Mouse (Mus musculus) liver, embryonic 14.5 days (tissue): ENCODE measurements at regions not wholly inside any gene's neighbourhood (a gene's known extent, or its start where the extent isn't known, plus 50 kb on each side); places are given as distances from the start of the nearest gene placed in this dataset.

ENCODE experiments used
- ATAC-seq: fragments of 200-750 bp; cut with Nextera tagmentation; 2 replicates; pipeline ENCODE4 v1.8.0; 2017; ENCODE audit warnings: moderate number of reproducible peaks, mild to moderate bottlenecking, moderate library complexity; ENCODE audit not compliant: insufficient read depth
- DNase-seq, 3 experiments: peaks; one replicate each; pipeline ENCODE4 v3.0.0-alpha.2; 2012 to 2013; ENCODE audit warnings: low read depth in 3 of 3, low spot score in 3 of 3
- H3K27ac ChIP-seq: fragments of 300-500 bp; sonication (generic); 2 replicates; pipeline ENCODE4 v1.5.1; 2014; ENCODE audit warnings: moderate library complexity, mild to moderate bottlenecking, control low read depth, inconsistent platforms
- H3K27me3 ChIP-seq: fragments of 300-500 bp; sonication (generic); 2 replicates; pipeline ENCODE4 v1.6.1; 2014; ENCODE audit warnings: mild to moderate bottlenecking, low read length, moderate library complexity; ENCODE audit not compliant: control insufficient read depth, insufficient read depth
- H3K36me3 ChIP-seq: fragments of 300-500 bp; sonication (generic); replicated peaks from 2 replicates; pipeline ENCODE4 v1.6.1; 2014; ENCODE audit warnings: low read depth; ENCODE audit not compliant: control insufficient read depth, insufficient read depth
- H3K4me1 ChIP-seq, 2 experiments: fragments of 200-500 bp in 1 of 2; fragments of 300-500 bp in 1 of 2; sonication (generic) in 1 of 2; replicated peaks; 2 replicates each; pipeline ENCODE4 v1.6.1; 2012 to 2014; ENCODE audit warnings: antibody characterized with exemption in 1 of 2, inconsistent platforms in 1 of 2, low read length in 1 of 2; ENCODE audit not compliant: control insufficient read depth in 2 of 2, insufficient read depth in 2 of 2
- H3K4me2 ChIP-seq: fragments of 300-500 bp; sonication (generic); 2 replicates; pipeline ENCODE4 v1.6.1; 2014; ENCODE audit warnings: low read depth, mild to moderate bottlenecking, control low read depth, moderate library complexity
- H3K4me3 ChIP-seq, 2 experiments: fragments of 200-500 bp in 1 of 2; fragments of 300-500 bp in 1 of 2; sonication (generic) in 1 of 2; 2 replicates each; pipeline ENCODE4 v1.5.1; 2012 to 2014; ENCODE audit warnings: low read depth in 2 of 2, low read length in 2 of 2, mild to moderate bottlenecking in 2 of 2, control low read depth in 1 of 2, inconsistent platforms in 1 of 2, moderate library complexity in 1 of 2; ENCODE audit not compliant: insufficient read depth in 1 of 2
- H3K9ac ChIP-seq: fragments of 300-500 bp; sonication (generic); replicated peaks from 2 replicates; pipeline ENCODE4 v1.6.1; 2014; ENCODE audit warnings: mild to moderate bottlenecking, control low read depth, moderate library complexity
- H3K9me3 ChIP-seq: fragments of 300-500 bp; sonication (generic); 2 replicates; pipeline ENCODE4 v1.6.1; 2016; ENCODE audit warnings: low read length, mixed read lengths; ENCODE audit not compliant: control insufficient read depth
- CTCF ChIP-seq: IDR thresholded peaks from 2 replicates; pipeline ENCODE4 v1.5.1; 2016; ENCODE audit warnings: antibody characterized with exemption, low read depth, control low read depth
- EP300 ChIP-seq: IDR thresholded peaks from 2 replicates; pipeline ENCODE4 v1.6.1; 2016; ENCODE audit warnings: antibody characterized with exemption, low read depth
- WGBS: fragments of 180-500 bp; shearing (Covaris S2); extraction: QIAGEN DNeasy Blood & Tissue Kit; methylation state at CpG from one replicate; pipeline ENCODE4 v1.1.7; 2014; ENCODE audit not compliant: insufficient replicate concordance; 5-methylcytosine and 5-hydroxymethylcytosine counted together

DNA sequence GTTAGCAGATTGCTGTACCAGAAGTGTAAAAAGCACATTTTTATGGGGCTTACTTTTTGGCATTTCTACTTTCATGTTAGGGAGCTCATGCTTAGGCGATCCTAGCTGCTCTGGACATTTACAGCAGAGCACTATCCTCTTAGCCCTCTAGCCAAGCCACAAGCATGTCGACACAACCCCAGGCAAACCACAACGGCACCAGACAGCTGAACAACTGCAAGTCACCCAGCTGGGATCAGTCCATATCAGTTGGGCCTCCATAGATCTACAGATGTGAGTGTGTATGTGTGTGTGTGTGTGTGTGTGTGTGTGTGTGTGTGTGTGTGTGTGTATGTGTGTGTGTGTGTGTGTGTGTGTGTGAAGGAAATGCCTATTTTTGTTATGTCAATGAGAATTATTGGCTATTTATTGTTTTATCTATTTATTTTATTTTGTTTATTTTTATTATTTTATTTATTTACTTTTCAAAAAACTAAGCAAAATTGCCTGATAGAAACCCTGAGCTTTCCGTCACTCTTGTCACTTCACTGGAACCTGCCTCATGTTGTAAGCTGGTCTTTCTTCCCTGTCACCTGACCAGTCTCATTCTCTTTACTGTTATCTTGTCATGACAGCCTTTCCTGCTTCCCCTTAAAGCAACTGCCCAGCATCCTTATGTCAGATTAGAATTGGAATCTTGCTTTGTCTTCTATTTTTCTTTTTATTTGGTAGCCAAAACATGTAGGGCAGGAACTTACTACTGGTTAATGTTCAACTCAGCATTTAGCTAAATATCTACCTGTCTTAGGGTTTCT is 208.2 kb downstream of the Mex3b start:
- Histone ChIP-seq H3K9me3 (no peaks in the 10 kb centered on the region), H3K27ac (no peak overlapping the region), H3K36me3 (no peaks in the 10 kb centered on the region), H3K4me2 (no peak overlapping the region), H3K27me3 (no peaks in the 10 kb centered on the region), H3K9ac (no peak overlapping the region), H3K4me1 (peaks cover 0 to 15% of the 10 kb centered on the region in 2 experiments; a peak in 2 of 4 replicates), H3K4me3 (no peak overlapping the region)
- ATAC-seq (peak; percentile 74; the same call in 1 of the 2 replicates), DNase-seq (peak in 1 of 3 experiments; percentile 10)
- no peak for TF ChIP-seq CTCF
- TF ChIP-seq EP300 = peak; percentile 54
- 9% methylated on average over 4 of the region's 4 CpGs for WGBS

DNA sequence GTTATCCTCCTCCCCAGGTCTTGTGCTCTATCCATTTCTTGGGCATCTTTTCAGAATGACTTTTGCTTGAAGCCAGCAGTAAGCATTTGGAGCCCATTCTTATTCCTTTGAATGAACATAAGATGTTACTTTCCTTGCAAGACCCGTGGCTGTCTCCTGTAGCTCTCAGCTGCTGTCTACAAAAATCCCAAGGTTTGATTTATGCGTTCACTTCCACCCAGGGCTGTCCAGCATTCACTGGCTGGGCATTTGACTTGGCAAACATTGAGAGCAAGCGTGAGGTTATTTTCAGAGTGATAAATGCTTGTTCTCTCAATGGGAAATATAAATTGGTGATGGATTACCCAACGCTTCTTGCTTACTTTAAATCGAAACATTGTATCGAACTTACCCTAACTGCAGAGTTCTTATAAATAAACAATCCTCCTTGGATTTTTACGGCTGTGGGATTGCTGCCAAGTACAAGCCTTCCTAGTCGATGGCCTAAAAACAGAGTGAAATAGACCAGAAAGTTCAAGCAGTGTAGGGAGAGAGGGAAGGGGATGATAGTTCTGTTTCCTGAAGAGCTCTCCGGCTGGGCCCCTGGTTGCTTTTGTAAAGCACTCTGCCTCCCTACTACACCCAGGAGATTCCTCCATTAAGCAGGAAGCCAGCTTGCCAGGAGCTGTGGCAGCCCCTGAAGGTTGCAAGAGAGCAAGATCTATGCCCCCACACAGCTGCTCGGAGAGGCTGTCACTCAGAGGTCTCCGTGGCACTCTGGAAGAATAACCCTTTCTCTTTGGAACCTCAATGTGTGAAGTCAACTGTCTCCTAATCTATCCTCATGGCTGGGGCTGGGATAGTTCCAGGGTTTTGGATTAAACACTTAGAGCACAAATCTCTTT is 210.1 kb downstream of the Mex3b start:
- no peak overlapping the region for H3K9ac ChIP-seq
- H3K9me3 ChIP-seq = no peaks in the 10 kb centered on the region
- ATAC-seq (no peak), DNase-seq (no peak)
- no peak overlapping the region for H3K4me3 ChIP-seq
- H3K4me2 ChIP-seq = no peak overlapping the region
- no peaks in the 10 kb centered on the region for H3K36me3 ChIP-seq
- H3K27ac ChIP-seq = no peak overlapping the region
- H3K27me3 ChIP-seq = no peaks in the 10 kb centered on the region
- H3K4me1 ChIP-seq = peaks cover 0 to 15% of the 10 kb centered on the region in 2 experiments; a peak in 2 of 4 replicates
- TF ChIP-seq CTCF (no peak), EP300 (no peak)
- WGBS = 51% methylated on average over 11 of the region's 11 CpGs

DNA sequence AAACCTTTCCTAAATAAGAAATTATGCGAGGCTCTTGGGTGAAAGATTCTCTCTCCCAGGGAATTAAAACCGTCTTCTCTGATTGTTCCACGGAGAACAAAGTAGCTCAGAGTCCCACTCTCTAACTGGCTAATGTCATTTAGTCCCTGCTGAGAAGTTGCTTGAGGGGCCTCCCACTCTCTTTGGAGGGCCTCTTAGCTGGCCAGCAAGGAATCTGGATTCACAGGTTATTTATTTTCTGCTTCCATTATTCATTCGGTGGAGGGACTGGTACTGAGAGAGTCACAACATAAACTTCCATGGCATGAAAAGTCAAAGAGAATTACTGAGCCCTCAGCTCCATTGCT is 210.8 kb downstream of the Mex3b start:
- no peak overlapping the region for H3K9ac ChIP-seq
- H3K9me3 ChIP-seq = no peaks in the 10 kb centered on the region
- H3K27ac ChIP-seq = no peak overlapping the region
- no peak for DNase-seq
- TF ChIP-seq CTCF (no peak), EP300 (no peak)
- peaks cover 0 to 15% of the 10 kb centered on the region in 2 experiments; a peak in 2 of 4 replicates for H3K4me1 ChIP-seq
- H3K36me3 ChIP-seq = no peaks in the 10 kb centered on the region
- H3K4me2 ChIP-seq = no peak overlapping the region
- H3K4me3 ChIP-seq = no peak overlapping the region
- no peaks in the 10 kb centered on the region for H3K27me3 ChIP-seq
- ATAC-seq = no peak
- WGBS = 51% methylated on average over 4 of the region's 4 CpGs

DNA sequence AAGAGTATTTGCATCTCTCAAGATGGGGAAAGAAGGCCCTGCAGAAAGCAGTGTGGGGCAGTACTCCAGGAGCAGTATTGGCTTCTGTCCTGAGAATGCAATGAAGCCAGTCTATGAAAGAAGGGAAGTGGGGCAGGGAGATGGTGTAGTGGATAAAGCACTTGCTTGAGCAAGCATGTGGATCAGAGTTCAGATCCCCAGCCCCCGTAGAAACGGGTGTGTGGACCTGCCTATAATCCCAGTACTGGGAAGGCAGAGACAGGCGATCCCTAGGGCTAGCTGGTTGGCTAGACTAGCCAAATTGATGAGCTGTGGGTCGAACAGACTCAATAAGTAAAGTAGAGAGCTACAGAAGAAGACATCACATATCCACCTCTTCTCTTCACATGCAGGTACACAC is 211.6 kb downstream of the Mex3b start:
- no peak overlapping the region for H3K9ac ChIP-seq
- 55% methylated on average over 4 of the region's 4 CpGs for WGBS
- ATAC-seq = no peak

DNA sequence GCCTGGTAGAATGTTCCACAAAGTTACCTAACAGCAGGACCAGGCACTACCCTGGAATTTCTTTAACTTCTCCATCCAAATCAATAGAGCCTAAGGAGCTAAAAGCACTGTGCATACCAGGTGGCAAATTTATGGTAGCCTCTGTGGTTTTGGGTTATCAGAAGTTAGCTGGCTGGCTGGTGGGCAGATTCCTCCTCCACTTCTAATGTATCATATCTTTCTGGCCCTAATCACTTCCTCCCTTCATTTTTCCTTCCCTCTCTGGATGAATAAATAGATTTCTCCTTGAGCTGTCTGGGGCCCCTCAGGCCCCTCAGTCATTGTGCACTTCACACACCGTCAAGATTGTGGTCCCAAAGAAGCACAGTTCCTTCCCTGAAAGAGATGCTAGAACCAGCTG is 212.7 kb downstream of the Mex3b start:
- WGBS = 0% methylated on average over 1 of the region's 1 CpGs
- Histone ChIP-seq H3K36me3 (no peaks in the 10 kb centered on the region), H3K4me3 (no peak overlapping the region), H3K4me2 (no peak overlapping the region), H3K9ac (no peak overlapping the region), H3K27me3 (no peaks in the 10 kb centered on the region), H3K9me3 (no peaks in the 10 kb centered on the region), H3K4me1 (peaks cover 0 to 11% of the 10 kb centered on the region in 2 experiments; a peak in 2 of 4 replicates), H3K27ac (no peak overlapping the region)
- ATAC-seq = no peak
- TF ChIP-seq EP300 = no peak
- no peak for TF ChIP-seq CTCF
- DNase-seq = no peak

More for the DNA sequence above, 211.6 kb downstream of the Mex3b start:
- Histone ChIP-seq H3K4me2 (no peak overlapping the region), H3K9me3 (no peaks in the 10 kb centered on the region), H3K27me3 (no peaks in the 10 kb centered on the region), H3K36me3 (no peaks in the 10 kb centered on the region), H3K4me3 (no peak overlapping the region), H3K27ac (no peak overlapping the region), H3K4me1 (peaks cover 0 to 15% of the 10 kb centered on the region in 2 experiments; a peak in 2 of 4 replicates)
- TF ChIP-seq CTCF (no peak), EP300 (no peak)
- no peak for DNase-seq
